Mouse (Mus musculus): ENCODE data around the gene Zdhhc18. TPM values are rescaled to one million over a fixed set of nuclear protein-coding genes. Genes with fewer than 3 reads are reported as not detected.

Zdhhc18 gene
- total RNA-seq, 2 experiments from 2014 or later, result 17.2 to 17.3 TPM

- no peak for DNase-seq
- intact Hi-C loops (cut with DNase I), result loop anchor here (5.0 kb wide), 1 partner anchor 40 kb away; the partner anchor contains the start of gene Zdhhc18
These were observed 37.5 kb downstream of the Zdhhc18 start for GRCm38 (mm10) chr4:133612416-133612815.

- intact Hi-C loops (cut with DNase I), result loop anchor here (5.0 kb wide), 1 partner anchor 40 kb away; the partner anchor contains the start of gene Zdhhc18
- DNase-seq, result no peak
These were observed 38.1 kb downstream of the Zdhhc18 start for GRCm38 (mm10) chr4:133611815-133612214.

- peak; percentile 85 to 88 for DNase-seq
- intact Hi-C loops (cut with DNase I), result loop anchor here (1.0 to 5.0 kb wide), 3 partner anchors 17 to 43 kb away; partner anchors contain the start of gene Zdhhc18
These were observed 40.2 kb downstream of the Zdhhc18 start for GRCm38 (mm10) chr4:133609719-133610118.

GRCm38 (mm10) chr4:133607284-133607683 is 42.7 kb downstream of the Zdhhc18 start:
- no peak for DNase-seq
- intact Hi-C loops (cut with DNase I), result no loop called here

- intact Hi-C loops (cut with DNase I), result no loop called here
- DNase-seq, result no peak
These were observed 44.6 kb downstream of the Zdhhc18 start for GRCm38 (mm10) chr4:133605330-133605729.

GRCm38 (mm10) chr4:133604856-133605255 is 45.1 kb downstream of the Zdhhc18 start:
- intact Hi-C loops (cut with DNase I), result no loop called here
- no peak for DNase-seq

- no peak for DNase-seq
- intact Hi-C loops (cut with DNase I), result no loop called here
These were observed 45.8 kb downstream of the Zdhhc18 start for GRCm38 (mm10) chr4:133604175-133604574.

- no peak for DNase-seq
- intact Hi-C loops (cut with DNase I), result no loop called here
These were observed 46.9 kb downstream of the Zdhhc18 start for GRCm38 (mm10) chr4:133603056-133603455.

- intact Hi-C loops (cut with DNase I), result no loop called here
These were observed 48.2 kb downstream of the Zdhhc18 start, which contains the start of gene Sfn for GRCm38 (mm10) chr4:133601721-133602218. Sfn (minus strand) TSS chr4:133602168.

GRCm38 (mm10) chr4:133600306-133600705 is 49.6 kb downstream of the Zdhhc18 start:
- intact Hi-C loops (cut with DNase I), result no loop called here
- DNase-seq, result no peak

More at GRCm38 (mm10) chr4:133601721-133602218, 48.2 kb downstream of the Zdhhc18 start, which contains the start of gene Sfn:
- peak; percentile 31 to 49 for DNase-seq

GRCm38 (mm10) chr4:133599571-133600073 is 50.3 kb downstream of the Zdhhc18 start:
- peak; percentile 87 to 90 for DNase-seq
- intact Hi-C loops (cut with DNase I), result no loop called here

- intact Hi-C loops (cut with DNase I), result no loop called here
These were observed 50.8 kb downstream of the Zdhhc18 start for GRCm38 (mm10) chr4:133599116-133599515.

GRCm38 (mm10) chr4:133598616-133599015 is 51.3 kb downstream of the Zdhhc18 start:
- no peak for DNase-seq
- intact Hi-C loops (cut with DNase I), result no loop called here

More at GRCm38 (mm10) chr4:133599116-133599515, 50.8 kb downstream of the Zdhhc18 start:
- DNase-seq, result no peak

- no peak for DNase-seq
- intact Hi-C loops (cut with DNase I), result no loop called here
These were observed 53.9 kb downstream of the Zdhhc18 start for GRCm38 (mm10) chr4:133596084-133596483.

GRCm38 (mm10) chr4:133595538-133595937 is 54.4 kb downstream of the Zdhhc18 start:
- no peak for DNase-seq
- intact Hi-C loops (cut with DNase I), result no loop called here

GRCm38 (mm10) chr4:133592570-133592969 is 57.4 kb downstream of the Zdhhc18 start:
- DNase-seq, result peak; percentile 73 to 81
- intact Hi-C loops (cut with DNase I), result loop anchor here (1.0 to 2.0 kb wide), 3 partner anchors 17 to 236 kb away; partner anchors contain the start of gene Zdhhc18

- peak; percentile 81 to 84 for DNase-seq
- intact Hi-C loops (cut with DNase I), result no loop called here
These were observed 65.6 kb downstream of the Zdhhc18 start, which contains the start of gene Gpn2 for GRCm38 (mm10) chr4:133584059-133584951. Gpn2 (plus strand) TSS chr4:133584362.

GRCm38 (mm10) chr4:133583690-133584058 is 66.3 kb downstream of the Zdhhc18 start:
- no peak for DNase-seq
- intact Hi-C loops (cut with DNase I), result no loop called here

- intact Hi-C loops (cut with DNase I), result no loop called here
- DNase-seq, result no peak
These were observed 72.0 kb downstream of the Zdhhc18 start for GRCm38 (mm10) chr4:133577983-133578382.

GRCm38 (mm10) chr4:133574843-133575202 is 75.1 kb downstream of the Zdhhc18 start:
- intact Hi-C loops (cut with DNase I), result no loop called here
- DNase-seq, result no peak

Data from heart, postnatal 36 days (tissue).